Mouse (Mus musculus) adrenal gland, adult (tissue): ENCODE results near the gene Lrrc4b.
A peak's percentile ranks its signal among the peaks of the same experiment; 100 is the strongest.

Experiments
- DNase-seq, 2 experiments: peaks; one replicate each; pipeline ENCODE4 v3.0.0; 2022 to 2023; ENCODE audit warnings: low spot score in 1 of 2; ENCODE audit not compliant: inconsistent age in 2 of 2

The Lrrc4b gene

DNA sequence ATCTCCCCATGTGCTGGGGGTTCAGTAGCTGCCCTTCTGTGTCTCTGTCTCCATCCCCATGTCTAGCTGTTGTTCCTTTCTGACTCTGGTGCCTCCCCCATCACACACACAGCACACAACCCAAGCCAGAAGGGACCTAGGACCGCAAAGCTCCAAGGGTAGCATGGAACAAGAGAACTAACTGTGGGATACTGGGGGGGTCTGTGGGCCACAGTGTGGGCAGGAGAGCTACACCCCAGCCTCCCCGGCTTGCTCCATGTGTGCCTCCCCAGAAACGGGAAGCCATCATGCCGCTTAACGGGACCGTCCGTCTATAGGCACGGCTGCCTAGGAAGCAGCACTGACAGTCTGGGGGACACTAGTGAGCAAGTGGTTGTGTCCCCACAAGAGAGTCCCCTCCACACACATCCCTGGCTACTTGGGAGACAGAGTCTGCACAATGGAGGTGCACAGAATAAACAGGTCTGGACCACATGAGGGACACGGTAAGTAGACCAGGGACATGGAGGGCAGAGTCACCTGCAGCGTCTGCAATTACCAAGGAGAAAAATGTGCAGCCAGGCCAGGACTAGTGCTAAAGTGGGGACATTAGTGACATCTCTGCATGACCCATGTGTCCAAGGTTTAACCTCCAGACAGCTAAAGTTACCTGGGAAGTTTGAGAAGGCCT, 34.9 kb downstream of the Lrrc4b start:
- DNase-seq, result no peak

DNA sequence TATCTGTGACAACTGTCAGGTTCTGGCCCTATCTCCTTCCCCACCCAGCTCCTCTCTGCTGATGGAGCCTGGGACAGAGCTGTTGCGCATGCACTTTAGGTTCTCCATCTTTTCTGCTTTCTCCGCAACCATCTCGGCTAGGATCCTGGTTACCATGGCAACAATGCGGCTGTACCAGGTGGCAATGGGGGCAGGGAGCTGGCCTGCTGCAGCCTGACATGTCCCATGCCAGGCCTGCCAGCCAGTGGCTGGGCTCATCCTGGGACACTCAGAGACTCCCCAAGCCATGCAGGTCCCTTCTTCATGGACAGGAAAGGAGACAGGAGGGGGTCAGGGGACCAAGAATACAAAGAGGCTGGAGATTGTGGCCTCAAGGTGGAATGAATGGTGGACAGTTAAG, 35.7 kb downstream of the Lrrc4b start:
- no peak for DNase-seq

DNA sequence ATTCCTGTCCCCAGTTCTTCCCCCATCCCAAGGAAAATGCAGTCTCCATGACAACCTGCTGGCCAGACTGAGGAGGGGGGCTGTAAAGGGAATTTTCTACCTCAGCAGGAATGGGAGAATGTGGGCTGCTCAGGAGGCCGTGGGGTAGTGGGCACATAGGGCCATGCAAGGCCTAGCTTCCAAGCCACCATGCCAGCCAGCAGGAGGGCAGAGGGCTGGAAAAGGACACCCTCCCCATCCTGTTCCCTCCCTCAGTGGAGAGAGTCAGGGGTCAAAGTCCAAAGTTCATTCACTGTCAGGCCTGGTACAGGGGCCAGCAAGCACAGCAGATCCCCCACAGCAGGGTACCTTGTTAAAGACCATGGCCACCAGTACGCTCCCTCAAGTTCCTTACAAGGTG, 36.3 kb downstream of the Lrrc4b start, which contains the start of gene Aspdh:
Aspdh (plus strand) TSS at position 281 of the 400 bp plus-strand sequence.
- DNase-seq, result no peak

DNA sequence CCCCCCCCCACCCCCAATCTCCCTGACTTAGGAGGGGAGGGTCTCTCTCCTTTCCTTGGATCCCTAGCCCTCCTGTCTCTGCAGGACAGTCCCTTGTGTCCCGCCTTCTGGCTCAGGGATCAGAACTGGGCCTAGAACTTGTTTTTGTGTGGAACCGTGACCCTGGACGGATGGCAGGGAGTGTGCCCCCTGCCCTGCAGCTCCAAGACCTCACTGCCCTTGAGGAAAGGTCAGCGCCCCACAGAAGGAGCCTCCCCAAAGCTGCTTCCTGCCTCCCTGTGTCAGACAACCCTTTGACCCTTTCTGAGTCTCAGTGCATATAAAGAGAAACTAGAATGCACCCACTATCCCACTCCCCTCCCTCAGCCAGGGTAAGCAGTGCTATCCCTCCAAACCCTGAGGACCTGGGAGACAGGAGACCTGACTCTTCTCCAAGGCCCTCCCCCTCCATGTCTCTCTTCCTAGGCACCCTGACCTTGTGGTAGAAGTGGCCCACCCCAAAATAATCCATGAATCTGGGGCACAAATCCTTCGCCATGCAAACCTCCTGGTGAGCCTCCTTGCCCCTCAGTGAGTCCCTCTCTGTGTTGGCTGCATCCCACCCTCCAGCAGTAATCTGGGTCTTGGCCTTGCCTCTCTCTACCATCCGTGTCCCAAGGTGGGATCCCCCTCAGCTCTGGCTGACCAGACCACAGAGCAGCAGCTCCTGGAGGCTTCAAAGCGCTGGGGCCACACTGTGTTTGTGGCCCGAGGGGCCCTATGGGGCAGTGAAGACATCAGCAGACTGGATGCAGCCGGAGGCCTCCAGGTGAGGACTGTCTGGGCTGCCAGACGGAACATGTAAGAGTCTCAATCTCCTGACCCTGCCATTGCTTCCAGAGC, 37.4 kb downstream of the Lrrc4b start:
- DNase-seq, result no peak

DNA sequence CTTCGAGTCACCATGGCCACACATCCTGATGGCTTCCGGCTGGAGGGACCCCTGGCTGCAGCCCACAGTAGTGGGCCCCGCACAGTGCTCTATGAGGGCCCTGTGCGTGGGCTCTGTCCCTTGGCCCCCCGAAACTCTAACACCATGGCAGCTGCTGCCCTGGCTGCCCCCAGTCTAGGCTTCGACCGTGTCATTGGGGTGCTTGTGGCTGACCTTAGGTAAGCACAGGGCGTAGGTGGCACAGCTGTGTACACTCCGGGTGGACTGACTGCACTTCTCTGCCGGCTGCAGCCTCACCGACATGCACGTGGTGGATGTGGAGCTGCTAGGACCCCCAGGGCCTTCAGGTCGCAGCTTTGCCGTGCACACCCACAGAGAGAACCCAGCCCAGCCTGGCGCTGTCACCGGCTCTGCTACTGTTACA, 38.1 kb downstream of the Lrrc4b start:
- DNase-seq, result peak in 1 of 2 experiments; percentile 48

DNA sequence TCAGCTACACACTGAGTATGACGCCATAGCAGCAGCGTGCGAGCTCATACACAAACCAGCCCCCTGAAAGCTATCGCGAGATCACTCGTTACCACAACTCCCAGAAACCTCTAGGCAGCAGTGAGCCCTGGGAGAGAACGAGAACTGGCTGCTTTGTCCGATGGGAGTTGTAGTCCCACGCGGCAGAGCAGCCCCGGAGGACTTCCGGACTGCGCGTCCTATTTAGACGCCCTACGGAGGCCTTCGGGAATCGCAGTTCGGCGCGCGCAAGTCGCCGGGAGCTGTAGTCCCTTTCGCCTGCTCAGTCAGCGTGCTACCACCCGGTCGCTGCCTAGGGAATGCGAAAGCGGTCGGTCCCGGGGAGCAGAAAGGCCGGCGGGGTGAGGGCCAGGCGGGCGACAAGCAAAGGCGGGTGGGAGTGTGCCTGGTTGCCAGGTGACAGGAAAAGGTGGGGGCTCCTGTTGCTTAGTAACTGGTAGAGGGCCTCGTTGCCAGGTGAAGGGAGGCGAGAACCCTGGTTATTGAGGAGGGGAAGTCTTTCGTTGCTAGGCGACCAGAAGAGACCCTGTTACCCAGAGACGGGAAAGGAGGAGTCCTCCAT, 39.1 kb downstream of the Lrrc4b start, which contains the start of gene Josd2:
Josd2 (plus strand) TSS at position 170 of the 601 bp plus-strand sequence.
- peak; percentile 96 to 98 for DNase-seq

DNA sequence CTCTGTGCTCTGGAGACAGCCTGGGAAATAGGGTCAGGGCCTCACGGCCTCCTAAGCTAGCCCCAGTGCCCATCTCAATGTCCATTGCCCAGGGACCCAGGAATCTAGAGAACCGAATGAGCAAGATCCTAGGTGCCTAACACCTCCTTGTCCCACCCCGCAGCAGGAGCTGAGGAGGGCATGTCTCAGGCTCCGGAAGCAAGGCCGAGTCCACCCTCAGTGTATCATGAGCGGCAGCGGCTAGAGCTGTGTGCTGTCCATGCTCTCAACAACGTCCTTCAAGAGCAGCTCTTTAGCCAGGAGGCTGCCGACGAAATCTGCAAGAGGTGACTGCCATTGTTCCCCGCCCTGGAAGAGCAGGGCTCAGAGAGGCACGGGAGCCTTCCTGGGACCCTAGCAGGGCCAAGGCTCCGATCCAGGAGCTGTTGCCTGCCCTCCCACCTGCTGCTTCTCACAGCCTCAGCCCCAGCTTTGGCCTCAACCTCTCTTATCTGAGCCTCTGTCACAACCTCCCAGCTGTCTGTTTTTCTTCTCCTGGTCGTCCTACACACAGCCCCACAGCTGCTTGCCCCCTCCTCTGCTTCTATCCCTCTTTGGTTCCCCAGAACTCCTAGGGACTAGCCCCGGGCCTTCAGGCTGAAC, 39.9 kb downstream of the Lrrc4b start:
- no peak for DNase-seq

DNA sequence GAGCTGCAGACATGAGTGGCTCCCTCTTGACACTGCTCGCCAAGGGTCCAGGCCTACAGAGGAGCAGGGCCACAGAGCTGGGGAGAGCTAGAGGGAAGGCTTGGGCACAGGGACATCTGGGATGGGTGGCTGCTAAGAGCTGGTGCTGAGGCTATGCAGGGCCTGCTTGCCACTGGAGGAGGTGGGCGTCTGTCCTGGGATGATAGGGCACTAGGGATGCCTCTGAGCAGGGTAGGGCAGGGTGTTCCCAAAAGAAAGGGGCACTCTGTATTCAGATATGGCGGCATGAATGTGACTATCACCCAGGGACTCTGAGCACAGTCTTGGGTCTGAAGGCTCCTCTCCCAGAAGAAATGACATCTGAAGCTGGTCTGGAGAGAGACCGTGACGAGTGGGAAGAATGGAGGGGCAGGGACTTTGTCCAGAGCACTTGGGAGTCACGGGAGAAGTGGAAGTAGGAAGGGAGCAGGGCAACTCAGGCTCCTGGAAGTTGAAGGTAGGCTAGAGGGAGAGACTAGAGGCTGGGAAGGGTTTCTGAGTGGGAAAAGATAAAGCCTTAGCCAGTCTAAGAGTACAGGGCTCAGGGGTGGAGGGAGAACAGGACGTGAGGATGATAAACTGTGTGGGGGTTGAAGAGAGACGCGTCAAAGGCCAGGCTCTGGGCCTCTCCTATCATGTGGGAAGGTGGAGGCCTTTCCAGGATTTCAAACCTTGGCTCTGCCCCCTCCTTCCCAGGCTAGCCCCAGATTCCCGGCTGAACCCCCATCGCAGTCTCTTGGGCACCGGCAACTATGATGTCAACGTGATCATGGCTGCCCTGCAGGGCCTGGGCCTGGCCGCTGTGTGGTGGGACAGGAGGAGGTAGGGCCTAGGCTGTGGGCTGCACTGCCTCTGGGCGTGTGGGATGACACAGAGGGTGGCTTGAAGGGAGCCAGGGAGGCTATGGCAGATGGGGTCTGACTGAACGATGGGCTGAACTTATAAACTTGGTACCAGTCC, 41.2 kb downstream of the Lrrc4b start:
- DNase-seq, result no peak

DNA sequence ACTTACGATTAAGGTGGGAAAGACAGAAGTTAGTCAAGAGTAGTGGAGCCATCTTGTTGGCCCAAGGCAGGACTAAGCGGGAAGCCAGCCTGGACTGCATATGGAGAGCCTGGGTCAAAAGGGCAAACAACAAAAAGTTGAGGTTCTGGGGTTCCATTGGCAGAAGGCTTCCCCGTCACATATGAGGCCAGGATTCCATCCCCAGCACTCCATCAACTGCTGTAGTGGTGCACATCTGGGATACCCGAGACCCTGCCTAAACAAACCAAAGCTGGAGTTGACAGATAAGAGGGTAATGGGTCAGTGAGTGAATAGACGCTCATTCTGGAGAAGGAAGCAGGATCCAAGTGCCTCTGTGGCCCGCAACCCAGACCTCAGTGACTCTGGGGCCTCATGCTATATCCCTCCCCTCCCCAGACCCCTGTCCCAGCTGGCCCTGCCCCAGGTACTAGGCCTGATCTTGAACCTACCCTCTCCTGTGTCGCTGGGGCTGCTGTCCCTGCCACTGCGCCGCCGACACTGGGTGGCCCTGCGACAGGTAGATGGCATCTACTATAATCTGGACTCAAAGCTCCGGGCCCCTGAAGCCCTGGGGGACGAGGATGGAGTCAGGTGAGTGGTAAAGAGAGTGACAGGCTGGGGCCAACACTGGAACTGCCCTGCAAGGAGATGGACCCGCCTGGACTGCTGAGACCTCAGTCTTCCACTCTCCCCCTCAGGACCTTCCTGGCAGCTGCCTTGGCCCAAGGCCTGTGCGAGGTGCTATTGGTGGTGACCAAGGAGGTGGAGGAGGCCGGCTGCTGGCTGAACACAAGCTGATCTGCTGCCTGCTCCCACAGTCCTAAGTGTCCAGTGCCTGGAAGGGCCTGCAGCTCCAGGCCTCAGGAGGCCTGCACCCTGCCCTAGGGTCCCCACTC, 42.1 kb downstream of the Lrrc4b start:
- no peak for DNase-seq

DNA sequence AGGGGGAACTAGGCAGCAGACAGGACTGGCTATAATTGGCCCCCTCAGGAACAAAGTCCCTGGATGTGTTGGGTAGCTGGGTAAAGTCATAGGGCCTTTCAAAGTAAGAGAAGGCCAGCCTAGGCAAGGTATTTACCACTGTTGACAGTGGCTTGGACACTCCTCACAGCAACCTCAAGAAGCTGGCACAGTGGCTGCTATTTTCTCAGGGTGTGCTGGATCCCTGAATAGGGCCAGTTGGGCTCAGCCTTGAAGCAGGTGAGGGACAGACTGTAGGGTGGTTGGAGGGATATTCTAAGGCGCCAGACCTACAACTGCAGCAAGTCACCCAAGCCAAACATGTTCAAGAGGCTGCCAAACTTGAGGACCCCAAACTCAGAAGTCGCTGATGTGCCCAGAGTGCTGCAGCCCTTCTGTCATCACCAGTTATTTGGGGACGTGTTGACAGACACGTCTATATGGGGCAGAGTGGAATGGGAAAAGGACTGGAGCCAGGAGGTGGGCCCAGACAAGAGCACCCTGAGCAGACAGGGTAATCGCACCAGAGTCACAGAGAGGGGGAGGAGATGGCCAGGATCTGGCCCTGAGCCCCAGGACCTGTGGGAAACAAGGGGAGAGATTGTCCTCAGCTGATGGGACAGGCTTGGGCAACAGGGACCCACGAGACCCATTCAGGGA, 43.2 kb downstream of the Lrrc4b start:
- no peak for DNase-seq

DNA sequence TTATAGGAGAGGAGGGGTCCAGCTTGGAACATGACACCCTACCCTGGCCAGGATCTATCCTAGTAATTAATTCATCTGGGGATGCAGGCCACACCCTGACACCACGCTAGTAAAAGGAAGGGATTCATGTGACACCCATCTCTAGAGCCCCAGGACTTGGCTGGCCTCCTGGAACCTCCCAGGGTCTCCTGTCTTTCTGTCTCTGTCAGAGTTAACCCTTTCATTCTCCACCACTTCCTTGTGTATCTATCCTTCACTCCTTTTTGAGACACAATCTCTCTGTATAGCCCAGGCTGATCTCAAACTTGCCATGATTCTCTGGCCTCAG, 43.7 kb downstream of the Lrrc4b start:
- DNase-seq, result no peak

DNA sequence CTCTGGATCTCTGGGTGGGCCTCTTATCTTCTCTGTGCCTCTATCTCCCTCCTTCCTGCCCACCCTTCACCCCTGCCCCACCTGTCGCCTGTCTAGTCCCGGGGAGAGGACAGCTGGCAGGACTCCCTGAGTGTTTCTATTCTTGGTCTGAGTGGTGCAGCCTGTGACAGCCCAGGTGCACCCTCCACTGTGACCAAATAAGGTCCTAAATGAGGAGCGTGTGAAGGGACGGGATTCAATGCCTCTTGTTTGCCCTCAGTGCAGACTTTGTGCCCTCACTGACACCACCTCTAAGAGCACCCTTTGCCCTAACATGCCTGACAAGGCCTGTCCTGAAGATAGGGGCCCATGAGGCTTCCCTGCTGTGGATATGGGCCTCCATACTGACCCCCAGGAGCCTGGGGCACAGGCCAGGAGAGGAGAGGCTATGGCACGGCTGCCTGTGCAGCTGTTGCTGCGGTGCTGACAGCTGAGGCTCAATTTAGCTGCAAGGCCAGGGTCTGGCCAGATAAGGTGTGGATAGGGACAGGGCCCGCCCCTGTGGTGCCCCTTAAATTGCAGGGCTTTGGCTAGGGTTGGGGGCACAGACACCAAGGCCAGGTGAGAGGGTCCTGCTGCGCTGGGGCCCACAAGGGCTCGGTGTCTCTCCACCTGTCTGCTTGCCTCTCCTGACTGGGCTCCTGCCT, 44.3 kb downstream of the Lrrc4b start:
- no peak for DNase-seq

DNA sequence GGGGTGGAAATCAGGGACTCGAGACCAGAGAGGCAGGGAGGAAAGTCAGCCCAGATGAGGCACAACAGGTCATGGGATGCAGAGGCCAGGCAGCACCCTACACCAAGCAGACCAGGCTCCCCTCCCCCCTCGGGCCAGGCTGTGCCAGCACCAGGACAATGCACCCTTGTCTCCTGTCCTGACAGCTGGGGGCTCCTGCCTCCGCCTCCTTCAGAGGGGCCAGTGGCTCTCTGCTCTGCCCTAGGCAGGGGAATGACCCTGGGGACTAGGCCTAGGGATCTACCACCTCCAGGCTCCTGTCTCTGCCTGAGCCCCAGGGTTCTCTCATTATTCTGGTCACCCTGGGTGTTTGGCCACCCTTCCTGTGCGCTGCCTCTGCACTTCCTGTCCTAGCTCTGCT, 45.6 kb downstream of the Lrrc4b start:
- peak in 1 of 2 experiments; percentile 18 for DNase-seq

DNA sequence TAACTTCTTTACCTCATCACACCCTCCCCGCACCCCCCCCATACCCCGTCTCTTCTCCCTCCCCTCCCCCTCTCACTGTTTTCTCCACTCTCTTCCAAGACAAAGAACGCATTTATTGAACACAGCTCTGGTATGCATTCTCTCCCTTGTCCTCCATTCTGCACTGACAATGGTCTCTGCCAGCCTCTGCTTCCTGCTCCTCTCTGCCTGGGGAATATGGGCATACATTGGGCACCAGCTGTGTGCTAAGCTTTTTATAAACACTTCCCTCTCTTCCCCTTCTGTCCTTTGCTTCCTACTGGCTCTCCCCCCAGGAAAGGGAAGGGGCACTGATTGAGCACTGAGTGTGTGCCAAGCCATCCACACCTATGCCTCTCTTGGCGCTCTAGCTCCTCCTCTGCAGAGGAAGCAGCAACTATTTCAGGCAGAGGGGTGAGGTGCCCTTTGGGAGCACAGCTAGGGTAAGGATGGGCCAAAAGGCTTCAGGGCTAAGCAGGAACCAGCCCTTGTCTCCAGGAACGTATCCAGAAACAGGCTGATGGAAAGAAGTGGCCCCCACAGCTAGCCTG, 46.3 kb downstream of the Lrrc4b start:
- no peak for DNase-seq

DNA sequence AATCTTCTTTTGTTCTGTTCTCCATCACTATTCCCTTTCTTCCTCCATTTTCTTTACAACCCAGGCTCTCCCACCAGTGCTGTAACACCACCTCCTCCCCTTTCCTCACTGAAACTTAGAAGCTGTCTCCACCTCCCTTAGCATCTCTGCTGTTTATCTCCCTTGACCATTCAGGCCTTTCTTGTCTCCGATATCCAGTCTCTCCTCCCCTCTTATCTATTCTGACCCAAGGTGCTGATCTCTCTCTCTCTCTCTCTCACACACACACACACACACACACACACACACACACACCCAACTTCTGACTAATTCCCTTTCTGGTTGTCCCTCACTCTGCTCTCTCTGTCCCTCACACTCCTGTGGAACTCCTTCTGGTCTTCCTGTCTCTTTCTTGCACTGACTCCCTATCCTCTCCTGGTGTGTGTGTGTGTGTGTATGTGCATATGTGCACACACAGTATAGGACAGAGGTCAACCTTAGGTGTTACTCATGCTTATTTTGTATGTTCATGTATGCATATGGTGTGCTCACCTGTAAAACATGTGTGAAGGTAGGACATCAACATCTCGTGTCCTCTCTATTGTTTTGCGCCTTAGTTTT, 54.1 kb downstream of the Lrrc4b start:
- DNase-seq, result no peak

DNA sequence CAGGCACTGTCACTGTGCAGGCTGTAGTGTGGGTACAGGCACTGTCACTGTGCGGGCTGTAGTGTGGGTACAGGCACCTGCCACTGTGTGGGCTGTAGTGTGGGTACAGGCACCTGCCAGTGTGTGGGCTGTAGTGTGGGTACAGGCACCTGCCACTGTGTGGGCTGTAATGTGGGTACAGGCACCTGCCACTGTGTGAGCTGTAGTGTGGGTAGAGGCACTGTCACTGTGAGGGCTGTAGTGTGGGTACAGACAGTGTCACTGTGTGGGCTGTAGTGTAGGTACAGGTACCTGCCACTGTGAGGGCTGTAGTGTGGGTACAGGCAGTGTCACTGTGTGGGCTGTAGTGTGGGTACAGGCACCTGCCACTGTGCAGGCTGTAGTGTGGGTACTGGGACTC, 55.3 kb downstream of the Lrrc4b start:
- peak in 1 of 2 experiments; percentile 1 for DNase-seq

DNA sequence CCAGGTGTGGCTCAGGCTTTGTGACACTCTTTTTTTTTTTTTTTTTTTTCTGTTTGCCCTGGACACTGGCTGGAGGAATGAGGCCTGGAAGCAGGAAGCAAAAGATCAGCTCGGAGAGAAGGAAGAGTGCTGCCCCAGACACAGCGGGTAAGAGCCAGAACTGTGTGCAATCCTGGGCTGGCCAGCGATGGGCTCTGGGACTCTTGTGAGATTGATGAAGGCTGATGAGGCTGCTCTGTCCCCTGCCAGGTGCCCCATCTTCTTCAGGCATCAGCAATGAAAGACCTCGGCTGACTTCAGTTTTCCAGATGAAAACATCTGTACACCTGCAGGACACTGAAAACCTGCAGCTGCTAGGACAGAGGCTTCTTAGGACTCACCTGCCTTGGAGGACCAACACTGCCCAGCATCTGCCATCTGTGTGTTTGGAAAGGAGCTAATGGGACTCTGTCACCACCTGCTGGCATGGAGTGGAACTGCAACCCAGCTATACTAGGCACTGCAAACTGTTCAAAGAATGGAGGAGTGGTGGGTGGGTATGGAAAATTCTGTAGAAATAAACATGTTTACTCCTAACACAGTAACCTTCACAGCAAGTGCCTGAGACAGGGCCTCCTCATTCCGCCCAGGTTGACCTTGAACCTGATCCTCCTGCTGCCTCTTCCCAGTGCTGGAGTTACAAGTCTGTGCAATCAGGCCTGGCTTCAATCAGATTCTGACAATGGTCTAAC, 56.2 kb downstream of the Lrrc4b start:
- DNase-seq, result peak; percentile 63 to 89
